Mouse (Mus musculus) c-Kit-negative CD71-positive TER-119-positive erythroid progenitor cells, embryonic 14.5 days (primary cell): ENCODE data around the gene Tpx2.

Experiments
- DNase-seq: peaks from one replicate; pipeline ENCODE4 v3.0.0-alpha.2; 2013; ENCODE audit warnings: low read depth, low spot score

The Tpx2 gene

GRCm38 (mm10) chr2:152943568-152943967 is 95.8 kb downstream of the Tpx2 start:
- no peak for DNase-seq

- DNase-seq = no peak
Measured at GRCm38 (mm10) chr2:152944013-152944412, 96.2 kb downstream of the Tpx2 start.
